ENCODE assay signal across 25 mouse cellular contexts in genomic region chr4:59006211-59006610, GRCm38 (mm10). TPM values are rescaled to one million over a fixed set of nuclear protein-coding genes. Genes with fewer than 3 reads are reported as not detected.
DNase-seq lines count a peak whose midpoint lies in the region; ATAC-seq and TF ChIP-seq lines count a peak whose summit lies in the region.
"Had no signal": no experiment of that assay in that cellular context is flagged by ENCODE, and none has a peak within 500 bp of the region (broad histone marks: within the 10 kb centered on the region; RNA-seq: fewer than 3 reads in every experiment).

No protein-coding gene starts in this region.

- no peak overlapping the region for H3K9ac ChIP-seq in embryonic facial prominence, embryonic 11.5 days (replicated peaks; ENCODE audit: low read length)
- H3K9ac ChIP-seq: forebrain, postnatal 0 days; limb, embryonic 15.5 days; liver, embryonic 14.5 days; neural tube, embryonic 13.5 days had no signal

- intact Hi-C loops in gastrocnemius, adult 2 months (cut with DNase I) = no loop called here

- peak overlapping the region; percentile 97 for H3K27ac ChIP-seq in gastrocnemius, adult 2 months
- no peak overlapping the region for H3K27ac ChIP-seq in embryonic facial prominence, embryonic 11.5 days (replicated peaks; ENCODE audit: low read depth, low read length)
- H3K27ac ChIP-seq: heart, embryonic 10.5 days; limb, embryonic 15.5 days; liver, embryonic 14.5 days; neural tube, embryonic 13.5 days had no signal

- H3K4me2 ChIP-seq in embryonic facial prominence, embryonic 11.5 days (ENCODE audit: low read depth, low read length) = no peak overlapping the region
- H3K4me2 ChIP-seq: limb, embryonic 15.5 days; neural tube, embryonic 13.5 days had no signal

- DNase-seq in gastrocnemius, adult 2 months = no peak
- DNase-seq in gastrocnemius, adult 8-10 months (ENCODE audit: low spot score in 2 of 2) = no peak
- peak; percentile 15 for DNase-seq in embryonic facial prominence, embryonic 11.5 days (ENCODE audit: low spot score)
- no peak for DNase-seq in adrenal gland, adult 18-20 months (ENCODE audit: low spot score in 2 of 2)
- no peak for DNase-seq in frontal cortex, postnatal 36 days (ENCODE audit: low spot score in 2 of 2)
- DNase-seq: adrenal gland, postnatal 25 days; cerebellum, adult 11 months; cerebellum, adult 9-11 months; forebrain, postnatal 0 days; kidney, adult 18-20 months; left cerebral cortex, postnatal 4 days; midbrain, embryonic 14.5 days; right cerebral cortex, adult 18-20 months; thymus, adult 18-20 months; thymus, postnatal 36 days had no signal

- no peaks in the 10 kb centered on the region for H3K9me3 ChIP-seq in megakaryocyte, embryonic 14.5 days
- H3K9me3 ChIP-seq in embryonic facial prominence, embryonic 11.5 days (replicated peaks; ENCODE audit: control insufficient read depth, low read length) = no peaks in the 10 kb centered on the region
- H3K9me3 ChIP-seq: heart, embryonic 10.5 days; limb, embryonic 15.5 days; neural tube, embryonic 13.5 days had no signal

- H3K4me1 ChIP-seq in megakaryocyte, embryonic 14.5 days = peaks cover 63% of the 10 kb centered on the region
- H3K4me1 ChIP-seq in embryonic facial prominence, embryonic 11.5 days (ENCODE audit: control insufficient read depth, insufficient read depth, low read length) = peaks cover 4% of the 10 kb centered on the region; the same call in 1 of the 2 replicates

- WGBS in embryonic facial prominence, embryonic 11.5 days = 38% methylated on average over 8 of the region's 8 CpGs

- peak overlapping the region; percentile 39 for H3K4me3 ChIP-seq in gastrocnemius, adult 2 months
- peak overlapping the region; percentile 50 for H3K4me3 ChIP-seq in megakaryocyte, embryonic 14.5 days (replicated peaks)
- H3K4me3 ChIP-seq in embryonic facial prominence, embryonic 11.5 days (ENCODE audit: low read depth, low read length) = no peak overlapping the region
- H3K4me3 ChIP-seq: heart, embryonic 10.5 days; limb, embryonic 15.5 days; neural tube, embryonic 13.5 days had no signal

- H3K36me3 ChIP-seq in megakaryocyte, embryonic 14.5 days (replicated peaks; ENCODE audit: low read length) = no peaks in the 10 kb centered on the region
- no peaks in the 10 kb centered on the region for H3K36me3 ChIP-seq in embryonic facial prominence, embryonic 11.5 days (replicated peaks; ENCODE audit: control insufficient read depth, insufficient read depth, low read depth, low read length)
- H3K36me3 ChIP-seq: heart, embryonic 10.5 days; limb, embryonic 15.5 days; neural tube, embryonic 13.5 days had no signal

- H3K27me3 ChIP-seq in megakaryocyte, embryonic 14.5 days (replicated peaks) = no peaks in the 10 kb centered on the region
- no peaks in the 10 kb centered on the region for H3K27me3 ChIP-seq in embryonic facial prominence, embryonic 11.5 days (ENCODE audit: control insufficient read depth, insufficient read depth, low read length)
- H3K27me3 ChIP-seq: limb, embryonic 15.5 days; neural tube, embryonic 13.5 days had no signal

- no peak for TF ChIP-seq CTCF in gastrocnemius, adult 2 months (IDR thresholded peaks at IDR 0.05)

- ATAC-seq in megakaryocyte, adult 5-6 weeks (ENCODE audit: poor library complexity, severe bottlenecking) = no peak
- ATAC-seq in embryonic facial prominence, embryonic 11.5 days (replicated peaks; ENCODE audit: insufficient number of reproducible peaks, low FRiP score, low TSS enrichment, low read depth) = no peak
- ATAC-seq: forebrain, postnatal 0 days; lung, postnatal 0 days had no signal

RNA-seq across cellular contexts. Expression of gene Gm20503, which starts 3.2 kb away (rescaled TPM):
- total RNA-seq in gastrocnemius, adult 2 months (2021) = 1 to 10 TPM in 1 of 2 experiments, under 1 TPM in 1; 0.46 to 1.7 TPM
- total RNA-seq in gastrocnemius, adult 8-10 months (2022) = 1 to 10 TPM in 1 of 4 experiments, not detected in 3; 1.4 TPM
- not detected in 2 replicates for polyA plus RNA-seq in megakaryocyte, embryonic 14.5 days (2012; ENCODE audit: insufficient read depth, low replicate concordance)
- total RNA-seq in megakaryocyte, adult 5-6 weeks (2015) = not detected in 2 replicates
- not detected in 2 replicates for total RNA-seq in megakaryocyte, adult 5-6 weeks (2017)
- 4.7 and 7.4 TPM in 2 replicates for polyA plus RNA-seq in embryonic facial prominence, embryonic 11.5 days (2014; fragmentation: Nextera tagmentation; extraction: Ambion mirVana)
- 1 to 10 TPM; 2.0 to 3.8 TPM for total RNA-seq in adrenal gland, adult 18-20 months (2021)
- total RNA-seq: common myeloid progenitor, adult 5-6 weeks; forebrain, postnatal 0 days; gastrocnemius, adult 18-20 months had no signal
- polyA plus RNA-seq: gonadal fat pad, adult 2 months had no signal

RNA-seq across cellular contexts. Expression of gene Dnajc25, which starts 11.3 kb away (rescaled TPM):
- 10 to 100 TPM; 10.8 to 12.4 TPM for total RNA-seq in gastrocnemius, adult 2 months (2021)
- total RNA-seq in gastrocnemius, adult 8-10 months (2022) = 10 to 100 TPM; 10.1 to 13.0 (median 11.5) TPM
- 1.7 and 2.9 TPM in 2 replicates for polyA plus RNA-seq in megakaryocyte, embryonic 14.5 days (2012; ENCODE audit: insufficient read depth, low replicate concordance)
- total RNA-seq in megakaryocyte, adult 5-6 weeks (2015) = 11.2 and 11.8 TPM in 2 replicates
- total RNA-seq in megakaryocyte, adult 5-6 weeks (2017) = 13.0 and 14.6 TPM in 2 replicates
- 6.1 and 6.3 TPM in 2 replicates for polyA plus RNA-seq in embryonic facial prominence, embryonic 11.5 days (2014; fragmentation: Nextera tagmentation; extraction: Ambion mirVana)
- 10 to 100 TPM; 14.0 to 14.1 TPM for total RNA-seq in adrenal gland, adult 18-20 months (2021)

RNA-seq across cellular contexts. Expression of gene Ptgr1, which starts 19.3 kb away (rescaled TPM):
- 1 to 10 TPM in 1 of 2 experiments, under 1 TPM in 1; 0.84 to 1.7 TPM for total RNA-seq in gastrocnemius, adult 2 months (2021)
- total RNA-seq in gastrocnemius, adult 8-10 months (2022) = under 1 TPM; 0.58 to 0.80 (median 0.73) TPM
- polyA plus RNA-seq in megakaryocyte, embryonic 14.5 days (2012; ENCODE audit: insufficient read depth, low replicate concordance) = 0.67 TPM in 1 of 2 replicates, not detected in the other
- total RNA-seq in megakaryocyte, adult 5-6 weeks (2015) = 33.1 and 36.4 TPM in 2 replicates
- total RNA-seq in megakaryocyte, adult 5-6 weeks (2017) = 25.7 and 29.0 TPM in 2 replicates
- 22.8 and 24.0 TPM in 2 replicates for polyA plus RNA-seq in embryonic facial prominence, embryonic 11.5 days (2014; fragmentation: Nextera tagmentation; extraction: Ambion mirVana)
- 10 to 100 TPM; 14.9 to 24.8 TPM for total RNA-seq in adrenal gland, adult 18-20 months (2021)

RNA-seq across cellular contexts. Expression of gene Gng10, which starts 28.7 kb away (rescaled TPM):
- total RNA-seq in gastrocnemius, adult 2 months (2021) = 1 to 10 TPM; 5.2 to 6.7 TPM
- 1 to 10 TPM; 4.6 to 5.6 (median 4.7) TPM for total RNA-seq in gastrocnemius, adult 8-10 months (2022)
- 14.0 and 19.6 TPM in 2 replicates for polyA plus RNA-seq in megakaryocyte, embryonic 14.5 days (2012; ENCODE audit: insufficient read depth, low replicate concordance)
- 266 and 325 TPM in 2 replicates for total RNA-seq in megakaryocyte, adult 5-6 weeks (2015)
- total RNA-seq in megakaryocyte, adult 5-6 weeks (2017) = 179 and 182 TPM in 2 replicates
- 165 and 197 TPM in 2 replicates for polyA plus RNA-seq in embryonic facial prominence, embryonic 11.5 days (2014; fragmentation: Nextera tagmentation; extraction: Ambion mirVana)
- total RNA-seq in adrenal gland, adult 18-20 months (2021) = 10 to 100 TPM; 30.8 to 32.2 TPM

Comparison
In these comparisons a context has a peak if more than half of its experiments do, and no peak if none do; other contexts are left out.
1. RNA of gene Ptgr1, which starts 19.3 kb away (total RNA-seq): 25.7 to 36.4 TPM in megakaryocyte, adult 5-6 weeks and 14.9 to 24.8 TPM in adrenal gland, adult 18-20 months; 0.84 to 1.7 TPM in gastrocnemius, adult 2 months and 0.58 to 0.80 TPM in gastrocnemius, adult 8-10 months; every median in the first group is over 4 times any median in the second.